Mouse (Mus musculus) forebrain, embryonic 12.5 days (tissue): ENCODE data around the gene Sh3pxd2a. TPM values are rescaled to one million over a fixed set of nuclear protein-coding genes. Genes with fewer than 3 reads are reported as not detected.

Source experiments
- ATAC-seq: fragments of 200-750 bp; cut with Nextera tagmentation; 2 replicates; pipeline ENCODE4 v1.8.0; 2017; ENCODE audit warnings: moderate TSS enrichment; ENCODE audit not compliant: low FRiP score
- H3K27ac ChIP-seq: fragments of 300-500 bp; sonication (generic); 2 replicates; pipeline ENCODE4 v1.5.1; 2016; ENCODE audit warnings: mild to moderate bottlenecking
- H3K27me3 ChIP-seq: fragments of 300-500 bp; sonication (generic); 2 replicates; pipeline ENCODE4 v1.6.1; 2016; ENCODE audit warnings: mild to moderate bottlenecking
- H3K36me3 ChIP-seq: fragments of 300-500 bp; sonication (generic); replicated peaks from 2 replicates; pipeline ENCODE4 v1.6.1; 2016; ENCODE audit warnings: mild to moderate bottlenecking
- H3K4me1 ChIP-seq: fragments of 300-500 bp; sonication (generic); 2 replicates; pipeline ENCODE4 v1.6.1; 2016
- H3K4me2 ChIP-seq: fragments of 300-500 bp; sonication (generic); 2 replicates; pipeline ENCODE4 v1.6.1; 2016; ENCODE audit warnings: mild to moderate bottlenecking, moderate library complexity
- H3K4me3 ChIP-seq: fragments of 300-500 bp; sonication (generic); replicated peaks from 2 replicates; pipeline ENCODE4 v1.5.1; 2016; ENCODE audit warnings: mild to moderate bottlenecking
- H3K9ac ChIP-seq: fragments of 300-500 bp; sonication (generic); 2 replicates; pipeline ENCODE4 v1.6.1; 2016; ENCODE audit warnings: mild to moderate bottlenecking
- H3K9me3 ChIP-seq: fragments of 300-500 bp; sonication (generic); 2 replicates; pipeline ENCODE4 v1.6.1; 2016
- WGBS: fragments of 180-500 bp; shearing (Covaris S2); methylation state at CpG from one replicate; pipeline ENCODE4 v1.1.7; 2016; 5-methylcytosine and 5-hydroxymethylcytosine counted together
- polyA plus RNA-seq: library from polyadenylated mRNA; unstranded; fragments of >200 nt; fragmentation: Nextera tagmentation; extraction: Ambion mirVana; gene quantifications from 2 replicates; pipeline ENCODE4 v1.2.1, GENCODE M21; 2016

Sh3pxd2a gene
- polyA plus RNA-seq, 1 experiment from 2014 or later = 3.7 TPM

- 50% methylated on average over 13 of the region's 13 CpGs for WGBS
- Histone ChIP-seq H3K27me3 (no peaks in the 10 kb centered on the region), H3K27ac (0 out of 2 replicates have a peak overlapping the region, but pooled peaks have one; percentile 0), H3K4me1 (peaks cover 23% of the 10 kb centered on the region), H3K4me3 (no peak overlapping the region), H3K4me2 (no peak overlapping the region), H3K9ac (no peak overlapping the region), H3K9me3 (no peaks in the 10 kb centered on the region), H3K36me3 (0 out of 2 replicates have a peak, but pooled peaks cover 3% of the 10 kb centered on the region)
- no peak for ATAC-seq
Observed at GRCm38 (mm10) chr19:47427841-47428789, 36.1 kb downstream of the Sh3pxd2a start.

- 93% methylated on average over 7 of the region's 7 CpGs for WGBS
Observed at GRCm38 (mm10) chr19:47423632-47424031, 40.6 kb downstream of the Sh3pxd2a start.

GRCm38 (mm10) chr19:47421128-47421898 lies 42.9 kb downstream of the Sh3pxd2a start:
- Histone ChIP-seq H3K9ac (no peak overlapping the region), H3K27me3 (no peaks in the 10 kb centered on the region), H3K4me1 (no peaks in the 10 kb centered on the region), H3K27ac (no peak overlapping the region), H3K4me3 (no peak overlapping the region), H3K36me3 (0 out of 2 replicates have a peak, but pooled peaks cover 6% of the 10 kb centered on the region), H3K4me2 (no peak overlapping the region), H3K9me3 (no peaks in the 10 kb centered on the region)
- no peak for ATAC-seq
- 82% methylated on average over 14 of the region's 14 CpGs for WGBS

More at GRCm38 (mm10) chr19:47423632-47424031, 40.6 kb downstream of the Sh3pxd2a start:
- ATAC-seq = no peak
- Histone ChIP-seq H3K36me3 (0 out of 2 replicates have a peak, but pooled peaks cover 6% of the 10 kb centered on the region), H3K27me3 (no peaks in the 10 kb centered on the region), H3K4me3 (no peak overlapping the region), H3K4me1 (peaks cover 12% of the 10 kb centered on the region), H3K27ac (no peak overlapping the region), H3K9me3 (no peaks in the 10 kb centered on the region), H3K9ac (no peak overlapping the region), H3K4me2 (no peak overlapping the region)

- H3K4me1 ChIP-seq = no peaks in the 10 kb centered on the region
- H3K9me3 ChIP-seq = no peaks in the 10 kb centered on the region
- 88% methylated on average over 11 of the region's 11 CpGs for WGBS
- no peak overlapping the region for H3K4me2 ChIP-seq
- no peaks in the 10 kb centered on the region for H3K27me3 ChIP-seq
- no peak overlapping the region for H3K4me3 ChIP-seq
- no peak overlapping the region for H3K9ac ChIP-seq
- 0 out of 2 replicates have a peak, but pooled peaks cover 6% of the 10 kb centered on the region for H3K36me3 ChIP-seq
- no peak overlapping the region for H3K27ac ChIP-seq
- ATAC-seq = no peak
Observed at GRCm38 (mm10) chr19:47420539-47420938, 43.7 kb downstream of the Sh3pxd2a start.

GRCm38 (mm10) chr19:47419208-47419607 lies 45.0 kb downstream of the Sh3pxd2a start:
- Histone ChIP-seq H3K36me3 (0 out of 2 replicates have a peak, but pooled peaks cover 6% of the 10 kb centered on the region), H3K9me3 (no peaks in the 10 kb centered on the region), H3K9ac (no peak overlapping the region), H3K27me3 (no peaks in the 10 kb centered on the region), H3K4me1 (peaks cover 9% of the 10 kb centered on the region; the same call in 1 of the 2 replicates), H3K27ac (no peak overlapping the region), H3K4me3 (no peak overlapping the region), H3K4me2 (no peak overlapping the region)
- WGBS = 89% methylated on average over 8 of the region's 8 CpGs
- no peak for ATAC-seq

GRCm38 (mm10) chr19:47416161-47416560 lies 48.0 kb downstream of the Sh3pxd2a start:
- Histone ChIP-seq H3K27ac (no peak overlapping the region), H3K9ac (no peak overlapping the region), H3K36me3 (no peaks in the 10 kb centered on the region), H3K4me2 (no peak overlapping the region), H3K27me3 (no peaks in the 10 kb centered on the region), H3K9me3 (no peaks in the 10 kb centered on the region), H3K4me3 (no peak overlapping the region), H3K4me1 (peaks cover 9% of the 10 kb centered on the region; the same call in 1 of the 2 replicates)
- WGBS = 89% methylated on average over 12 of the region's 12 CpGs
- no peak for ATAC-seq

GRCm38 (mm10) chr19:47414142-47414905 lies 49.9 kb downstream of the Sh3pxd2a start:
- Histone ChIP-seq H3K4me1 (peaks cover 9% of the 10 kb centered on the region; the same call in 1 of the 2 replicates), H3K36me3 (no peaks in the 10 kb centered on the region), H3K9ac (no peak overlapping the region), H3K27ac (no peak overlapping the region), H3K27me3 (no peaks in the 10 kb centered on the region), H3K4me2 (no peak overlapping the region), H3K4me3 (no peak overlapping the region), H3K9me3 (no peaks in the 10 kb centered on the region)
- WGBS = 75% methylated on average over 13 of the region's 13 CpGs
- ATAC-seq = no peak

GRCm38 (mm10) chr19:47413458-47414005 lies 50.7 kb downstream of the Sh3pxd2a start:
- 88% methylated on average over 6 of the region's 6 CpGs for WGBS
- Histone ChIP-seq H3K4me1 (peaks cover 9% of the 10 kb centered on the region; the same call in 1 of the 2 replicates), H3K9ac (no peak overlapping the region), H3K27me3 (no peaks in the 10 kb centered on the region), H3K36me3 (no peaks in the 10 kb centered on the region), H3K4me2 (no peak overlapping the region), H3K27ac (no peak overlapping the region), H3K9me3 (no peaks in the 10 kb centered on the region), H3K4me3 (no peak overlapping the region)
- no peak for ATAC-seq

GRCm38 (mm10) chr19:47412566-47413248 lies 51.5 kb downstream of the Sh3pxd2a start:
- 82% methylated on average over 11 of the region's 11 CpGs for WGBS
- ATAC-seq = no peak
- H3K4me1 ChIP-seq = peaks cover 9% of the 10 kb centered on the region; the same call in 1 of the 2 replicates
- no peak overlapping the region for H3K9ac ChIP-seq
- H3K4me3 ChIP-seq = no peak overlapping the region
- H3K36me3 ChIP-seq = no peaks in the 10 kb centered on the region
- no peaks in the 10 kb centered on the region for H3K9me3 ChIP-seq
- no peak overlapping the region for H3K4me2 ChIP-seq
- no peak overlapping the region for H3K27ac ChIP-seq
- no peaks in the 10 kb centered on the region for H3K27me3 ChIP-seq

- H3K4me3 ChIP-seq = no peak overlapping the region
- peaks cover 8% of the 10 kb centered on the region; the same call in 1 of the 2 replicates for H3K4me1 ChIP-seq
- ATAC-seq = no peak
- H3K27ac ChIP-seq = no peak overlapping the region
- H3K27me3 ChIP-seq = no peaks in the 10 kb centered on the region
- 0 out of 2 replicates have a peak, but pooled peaks cover 3% of the 10 kb centered on the region for H3K36me3 ChIP-seq
- 89% methylated on average over 6 of the region's 6 CpGs for WGBS
- H3K4me2 ChIP-seq = no peak overlapping the region
- no peak overlapping the region for H3K9ac ChIP-seq
- no peaks in the 10 kb centered on the region for H3K9me3 ChIP-seq
Observed at GRCm38 (mm10) chr19:47410301-47410700, 53.9 kb downstream of the Sh3pxd2a start.

- 0 out of 2 replicates have a peak, but pooled peaks cover 3% of the 10 kb centered on the region for H3K36me3 ChIP-seq
- no peaks in the 10 kb centered on the region for H3K27me3 ChIP-seq
- H3K4me2 ChIP-seq = no peak overlapping the region
- no peak overlapping the region for H3K4me3 ChIP-seq
- no peak for ATAC-seq
- H3K27ac ChIP-seq = no peak overlapping the region
- H3K9ac ChIP-seq = no peak overlapping the region
- H3K4me1 ChIP-seq = no peaks in the 10 kb centered on the region; the same call in 1 of the 2 replicates
- no peaks in the 10 kb centered on the region for H3K9me3 ChIP-seq
Observed at GRCm38 (mm10) chr19:47409142-47409541, 55.1 kb downstream of the Sh3pxd2a start.
